Mouse (Mus musculus) gastrocnemius, postnatal 25 days (tissue): ENCODE data around the gene Dip2b. TPM values are rescaled to one million over a fixed set of nuclear protein-coding genes. Genes with fewer than 3 reads are reported as not detected.

Source experiments
- DNase-seq: peaks from one replicate; pipeline ENCODE4 v3.0.0; 2022
- total RNA-seq, 2 experiments: library from RNA; stranded (reverse); gene quantifications; 1 replicate in 1 of 2; 2 replicates in 1 of 2; pipeline ENCODE4 v1.2.3; 2021

Dip2b gene
- total RNA-seq, 2 experiments from 2014 or later = 7.4 to 7.7 TPM

DNA sequence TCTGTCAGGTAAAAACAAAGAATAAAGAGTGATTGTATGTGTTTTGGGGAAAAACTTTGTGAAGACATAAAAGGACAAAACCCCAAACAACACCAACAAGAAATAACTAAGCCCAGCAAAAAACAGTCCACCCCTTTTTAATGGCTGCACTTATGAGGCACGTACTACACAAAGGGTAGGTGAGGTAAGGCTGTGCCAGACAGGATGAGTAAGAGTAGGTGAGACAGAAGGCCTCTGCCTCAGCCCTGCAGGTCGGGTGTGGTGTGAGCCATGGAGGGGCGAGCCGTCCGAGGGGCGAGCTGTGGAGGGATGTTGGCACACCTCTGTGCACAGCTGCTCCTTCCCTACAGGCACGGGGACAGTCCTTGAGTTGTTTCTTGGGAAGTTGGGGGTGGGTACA is 12.5 kb downstream of the Dip2b start:
- DNase-seq = no peak

DNA sequence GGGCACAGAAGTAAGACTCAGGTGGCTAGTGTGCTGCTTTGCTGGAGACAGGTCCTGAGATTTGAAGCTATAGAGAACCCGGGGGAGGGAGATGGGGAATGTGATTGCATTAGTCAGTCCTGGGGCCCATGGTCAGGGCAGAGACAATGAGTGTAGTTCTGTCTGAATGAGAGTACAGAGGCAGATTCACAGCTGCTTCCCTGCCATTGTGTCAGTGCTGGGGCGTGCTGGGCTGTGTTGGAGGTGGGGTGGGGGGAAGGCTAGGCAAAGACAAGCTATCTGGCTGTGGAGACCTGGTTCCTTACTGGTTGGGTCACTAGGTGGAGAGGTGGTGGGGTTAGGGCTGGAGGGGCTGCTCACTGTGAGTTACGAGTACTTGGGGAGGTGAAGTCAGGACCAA is 14.3 kb downstream of the Dip2b start:
- DNase-seq = no peak

DNA sequence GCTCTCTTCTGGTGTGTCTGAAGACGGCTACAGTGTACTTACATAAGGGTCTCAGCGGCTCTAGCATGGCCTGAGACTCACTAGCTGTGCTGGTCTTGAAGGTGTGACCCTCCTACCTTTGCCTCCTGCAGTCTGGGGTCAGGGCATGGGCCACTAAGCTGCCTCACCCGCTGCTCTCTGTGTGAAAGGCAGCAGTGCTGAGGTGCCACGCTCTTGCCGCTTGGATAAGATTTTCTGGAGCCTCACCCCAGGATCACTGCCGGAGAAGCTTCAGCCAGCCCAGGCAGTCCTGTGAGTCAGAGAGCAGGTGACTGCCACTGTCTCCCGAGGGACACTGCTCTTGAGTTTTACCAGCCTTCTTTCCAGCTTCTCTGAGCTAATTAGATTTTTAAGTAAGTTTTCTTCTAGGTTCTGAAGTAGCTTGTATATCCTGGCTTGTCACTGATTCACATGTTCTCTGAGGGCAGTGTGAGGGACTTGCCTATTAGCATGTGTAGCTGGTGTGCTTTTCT is 18.0 kb downstream of the Dip2b start:
- DNase-seq = no peak

DNA sequence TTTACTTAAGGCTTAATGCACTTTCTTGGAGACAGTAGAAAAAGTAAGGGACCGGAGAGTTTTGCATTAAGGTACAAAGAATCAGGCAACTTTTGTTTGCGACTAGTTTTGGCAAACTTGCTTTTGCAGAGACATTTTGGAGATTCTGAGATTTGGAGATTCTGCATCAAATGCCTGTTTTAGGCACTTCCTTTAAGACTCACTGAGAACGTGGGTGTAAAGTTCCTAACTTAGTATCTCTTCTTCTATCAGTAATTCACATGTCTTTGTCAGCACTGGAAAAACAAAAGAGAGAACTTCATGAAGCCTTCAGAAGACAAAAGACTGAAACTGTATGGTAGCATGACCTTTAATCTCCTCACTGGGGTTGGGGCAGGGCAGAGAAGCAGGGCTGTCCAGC is 19.2 kb downstream of the Dip2b start:
- DNase-seq = no peak

DNA sequence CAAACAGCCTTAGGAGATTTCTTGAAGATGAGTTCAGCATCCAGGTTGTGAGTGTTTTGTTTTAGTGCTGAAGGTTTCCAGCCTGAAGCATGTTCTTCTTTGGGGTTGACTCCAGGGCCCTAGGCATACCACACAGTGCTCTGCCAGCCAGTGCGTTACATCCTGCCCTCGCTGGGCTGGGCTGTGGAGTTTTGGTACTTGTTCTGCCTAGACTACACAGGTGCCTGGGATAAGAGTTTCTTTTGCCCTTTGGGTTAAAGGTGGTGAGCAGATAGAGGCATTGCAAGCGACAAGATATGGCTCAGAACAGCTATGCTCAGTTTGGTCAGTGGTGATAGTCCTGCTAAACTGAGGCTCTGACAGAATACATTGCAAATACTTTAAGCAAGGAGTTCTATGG is 19.7 kb downstream of the Dip2b start:
- DNase-seq = no peak

DNA sequence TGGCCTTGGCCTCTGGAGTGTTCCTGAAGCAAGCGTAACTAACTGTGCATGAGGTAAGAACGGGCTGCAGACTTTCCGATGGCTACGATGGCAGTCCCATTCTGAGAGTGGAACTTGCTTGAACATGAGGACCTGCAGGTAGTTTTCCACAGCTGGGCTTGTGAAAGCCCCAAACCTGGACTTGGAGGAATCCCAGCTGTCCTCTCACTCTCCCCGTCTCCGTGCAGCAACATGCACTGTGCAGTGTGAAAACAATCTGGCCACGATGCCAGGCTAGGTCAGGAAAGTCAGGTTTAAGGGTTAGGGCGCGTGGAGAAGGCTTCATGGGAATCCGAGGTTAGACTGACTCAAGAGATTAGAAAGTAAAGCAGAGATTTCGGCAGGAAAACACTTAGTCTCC is 20.4 kb downstream of the Dip2b start:
- no peak for DNase-seq

DNA sequence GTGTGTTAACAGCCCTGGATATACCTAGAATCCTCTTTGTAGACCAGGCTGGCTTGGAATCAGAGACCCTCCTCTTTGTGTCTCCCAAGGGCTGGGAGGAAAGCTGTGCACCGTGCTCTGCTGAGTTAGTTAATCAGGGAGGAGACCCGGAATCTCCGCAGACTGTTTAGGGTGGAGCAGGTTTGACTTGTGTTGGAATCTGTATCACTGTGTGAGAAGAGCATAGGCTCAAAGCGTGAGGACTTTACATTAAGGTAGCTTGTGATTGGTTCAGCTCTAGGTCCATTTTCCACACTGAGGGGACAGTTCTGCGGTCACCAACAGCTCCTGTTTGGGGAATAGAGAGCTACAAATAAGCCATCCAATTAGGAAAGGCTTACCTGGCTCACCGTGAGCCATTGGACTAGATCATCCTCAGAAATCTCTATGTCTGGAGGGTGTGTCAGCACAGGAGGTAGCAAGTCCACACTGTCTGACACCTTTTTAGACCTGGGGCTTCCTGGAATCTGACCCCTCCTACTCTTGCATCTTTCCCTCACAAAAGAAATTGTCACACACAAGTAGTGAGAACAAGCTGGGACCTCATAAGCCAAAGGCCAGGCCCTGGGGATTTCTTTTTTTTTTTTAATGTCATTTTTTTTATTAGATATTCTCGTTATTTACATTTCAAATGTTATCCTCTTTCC is 21.3 kb downstream of the Dip2b start:
- DNase-seq = no peak

DNA sequence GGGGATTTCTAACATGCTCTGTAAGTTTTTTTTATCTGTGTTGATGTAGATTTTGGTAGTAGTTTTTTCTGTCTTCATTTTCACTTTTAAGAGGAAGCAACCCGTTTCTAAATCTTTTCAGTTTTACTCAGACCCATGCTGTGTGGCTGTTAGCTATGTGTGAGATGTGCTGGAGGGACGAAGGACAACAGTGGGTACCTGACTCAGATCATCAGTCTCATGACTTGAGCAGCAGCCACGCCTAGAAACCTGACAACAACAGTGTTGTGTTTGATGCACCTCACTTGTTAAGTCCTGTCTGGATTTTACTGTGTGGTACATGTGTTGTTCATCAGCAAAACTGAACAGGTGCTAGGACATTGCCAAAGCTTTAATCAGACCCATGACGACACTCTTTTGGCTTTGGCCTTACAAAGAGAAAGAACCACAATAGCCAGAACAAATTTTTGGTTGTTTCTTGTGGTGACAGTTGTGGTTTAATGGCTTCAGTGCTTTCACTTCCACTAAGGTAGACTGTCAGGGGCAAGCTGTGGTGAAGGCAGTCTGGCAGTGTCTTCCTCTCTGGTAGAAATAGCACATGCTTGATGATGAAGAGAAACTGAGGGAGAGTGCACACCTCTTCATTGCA is 22.2 kb downstream of the Dip2b start:
- no peak for DNase-seq

DNA sequence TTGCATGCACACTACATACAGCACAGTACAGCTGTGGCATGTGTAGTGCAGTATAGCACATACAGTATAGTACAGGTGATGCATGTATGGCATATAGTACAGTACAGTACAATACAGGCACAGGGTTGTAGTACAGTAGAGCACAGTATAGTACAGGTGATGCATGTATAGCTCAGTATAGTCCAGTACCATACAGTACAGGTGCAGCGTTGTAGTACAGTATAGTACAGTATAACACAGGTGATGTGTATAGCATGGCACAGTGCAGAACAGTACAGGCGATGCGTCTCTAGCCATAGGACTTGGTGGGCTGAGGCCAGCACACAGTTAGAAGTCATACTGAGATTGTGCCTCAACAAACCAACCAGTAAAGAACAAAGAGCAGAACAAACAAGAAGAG is 22.9 kb downstream of the Dip2b start:
- DNase-seq = no peak

DNA sequence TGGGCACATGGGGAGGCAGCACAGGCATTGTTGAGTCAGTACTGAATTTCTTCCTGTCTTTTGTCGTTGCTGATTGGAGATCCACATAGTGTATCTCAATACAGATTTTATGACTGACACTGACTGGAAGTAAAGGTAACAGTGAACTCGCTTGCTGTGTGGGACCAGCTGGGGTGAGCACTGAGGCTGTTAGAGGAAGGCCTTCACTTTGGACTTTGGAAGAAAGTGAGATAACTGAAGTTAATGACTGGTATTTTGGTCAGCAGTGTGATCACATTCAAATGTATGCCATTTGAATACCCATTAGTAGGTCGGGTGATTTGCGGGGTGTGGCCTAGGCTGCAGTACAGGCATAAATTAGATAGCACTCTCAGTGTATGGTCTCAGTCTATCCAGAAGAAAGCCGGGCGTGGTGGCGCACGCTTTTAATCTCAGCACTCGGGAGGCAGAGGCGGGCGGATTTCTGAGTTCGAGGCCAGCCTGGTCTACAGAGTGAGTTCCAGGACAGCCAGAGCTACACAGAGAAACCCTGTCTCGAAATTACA is 24.8 kb downstream of the Dip2b start:
- no peak for DNase-seq

DNA sequence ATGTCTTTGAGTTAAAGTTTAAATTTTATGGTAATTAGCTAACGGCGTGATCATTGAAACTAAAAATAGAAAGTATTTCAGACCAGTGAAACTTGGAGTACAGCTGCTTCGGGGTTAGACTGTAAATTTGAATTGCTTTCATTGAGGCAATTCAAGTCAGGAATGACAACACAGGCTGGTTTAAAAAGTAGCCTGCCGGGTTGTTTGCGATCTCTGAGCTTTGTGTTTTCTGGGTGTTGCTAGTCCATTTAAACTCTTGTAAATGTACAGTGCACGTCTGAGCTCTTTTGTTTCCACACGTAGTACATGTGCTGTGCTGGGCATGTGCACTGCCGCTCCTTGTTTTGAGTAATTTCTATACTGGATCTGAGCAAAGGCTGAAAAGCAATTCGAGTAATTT is 28.2 kb downstream of the Dip2b start:
- DNase-seq = no peak

DNA sequence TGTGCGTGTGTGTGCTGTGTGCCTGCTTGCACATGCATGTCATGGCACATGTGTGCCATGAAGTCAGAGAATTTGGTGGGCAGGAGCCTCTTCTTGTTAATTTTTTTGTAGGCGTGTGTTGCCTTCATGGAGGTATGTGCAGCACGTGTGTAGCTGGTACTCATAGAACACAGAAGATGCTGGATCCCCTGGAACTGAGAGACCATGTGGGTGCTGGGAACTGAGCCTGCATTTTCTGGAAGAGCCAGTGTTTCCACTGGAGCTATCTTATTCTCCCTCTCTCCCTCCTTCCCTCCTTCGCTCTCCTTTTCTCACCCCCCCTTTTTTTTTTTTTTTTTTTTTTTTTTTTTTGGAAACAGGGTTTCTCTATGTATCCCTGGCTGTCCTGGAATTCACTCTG is 30.6 kb downstream of the Dip2b start:
- DNase-seq = no peak

DNA sequence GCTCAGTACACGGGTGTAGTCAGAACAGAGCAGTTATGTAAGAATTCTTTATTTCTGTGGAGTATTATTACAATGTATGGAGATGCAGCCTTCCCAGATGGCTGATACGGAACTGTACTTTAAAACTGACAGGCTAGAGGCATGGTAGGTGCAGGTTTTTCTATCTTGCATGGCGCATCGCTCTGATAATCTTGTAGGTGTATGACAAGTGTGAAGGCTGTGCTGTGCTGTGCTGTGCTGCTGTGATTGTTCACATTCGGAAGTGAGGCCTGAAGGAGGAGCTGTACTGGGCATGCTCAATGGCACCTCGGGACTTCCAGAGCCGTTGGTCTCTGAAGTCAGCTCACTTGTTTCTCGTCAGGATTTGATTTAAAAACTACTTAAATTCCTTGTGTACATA is 31.6 kb downstream of the Dip2b start:
- no peak for DNase-seq

DNA sequence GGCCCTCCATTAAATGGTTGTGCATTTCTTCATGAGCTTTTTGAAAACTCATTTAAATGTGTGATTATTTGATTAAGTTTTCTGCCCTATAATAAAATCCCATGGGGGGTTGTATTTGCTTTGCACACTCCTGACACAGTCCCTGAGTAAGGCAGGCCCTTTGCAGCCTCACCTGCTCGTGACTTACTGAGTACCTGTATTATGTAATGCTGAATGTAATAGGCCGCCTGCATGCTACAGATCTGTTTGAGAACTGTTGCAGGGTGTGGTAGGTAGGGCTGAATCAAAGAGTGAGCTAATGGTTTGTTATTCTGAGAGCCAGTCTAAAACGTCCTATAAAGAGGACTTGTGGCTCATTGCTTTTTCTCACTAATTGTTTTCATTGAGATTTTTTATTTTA is 33.4 kb downstream of the Dip2b start:
- DNase-seq = no peak

DNA sequence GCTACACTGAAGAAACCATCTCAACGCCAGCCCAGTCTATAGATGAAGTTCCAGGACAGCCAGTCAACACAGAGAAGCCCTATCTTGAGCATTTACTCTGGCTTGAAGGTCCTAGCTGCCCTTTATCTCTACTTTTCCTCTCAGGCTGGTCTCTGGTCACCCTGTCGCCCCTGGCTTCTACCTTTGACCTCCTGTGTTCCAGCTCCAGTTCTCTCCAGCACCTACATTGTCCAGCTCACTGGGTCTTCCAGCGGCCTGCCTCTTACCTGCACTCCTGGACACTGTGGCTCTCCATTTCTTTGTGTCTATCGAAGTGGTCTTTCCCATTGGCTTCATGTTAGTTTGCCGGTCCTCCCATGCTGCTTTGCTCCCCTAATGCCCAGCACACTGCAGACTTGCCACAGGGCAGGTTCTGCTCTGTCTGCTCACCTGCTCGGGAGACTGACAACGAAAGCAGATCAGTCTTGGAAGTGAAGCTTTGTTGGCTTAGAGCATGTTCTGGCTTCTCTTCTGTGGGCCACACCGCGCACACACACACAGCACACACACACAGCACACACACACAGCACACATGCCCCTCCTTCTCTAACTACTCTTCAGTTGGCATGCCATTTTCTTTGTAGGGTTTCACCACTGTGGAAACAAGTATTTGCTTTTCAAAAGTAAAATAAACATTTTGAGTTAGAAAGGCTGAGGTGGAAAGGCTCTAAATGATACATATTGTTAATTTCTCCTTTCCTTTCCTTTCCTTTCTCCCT is 35.4 kb downstream of the Dip2b start:
- DNase-seq = no peak

DNA sequence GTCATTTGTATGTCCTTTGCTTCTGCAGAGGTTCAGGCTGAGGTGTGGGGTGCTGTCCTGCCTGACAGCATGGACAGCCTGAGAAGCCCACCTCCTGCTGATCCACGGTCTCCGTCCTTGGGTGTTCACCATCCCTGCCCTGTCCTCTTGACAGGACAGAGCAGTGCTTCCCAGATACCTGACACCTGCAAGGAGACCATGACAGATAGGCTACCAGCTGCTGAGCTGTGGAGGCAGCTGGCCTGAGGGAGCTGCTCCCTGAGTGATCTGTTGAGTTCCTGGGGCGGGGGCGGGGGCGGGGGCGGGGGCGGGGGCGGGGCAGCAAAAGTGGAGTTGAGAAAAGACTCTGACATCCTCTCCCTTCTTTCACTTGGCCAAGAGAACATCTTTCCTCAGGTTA is 36.3 kb downstream of the Dip2b start:
- DNase-seq = no peak

DNA sequence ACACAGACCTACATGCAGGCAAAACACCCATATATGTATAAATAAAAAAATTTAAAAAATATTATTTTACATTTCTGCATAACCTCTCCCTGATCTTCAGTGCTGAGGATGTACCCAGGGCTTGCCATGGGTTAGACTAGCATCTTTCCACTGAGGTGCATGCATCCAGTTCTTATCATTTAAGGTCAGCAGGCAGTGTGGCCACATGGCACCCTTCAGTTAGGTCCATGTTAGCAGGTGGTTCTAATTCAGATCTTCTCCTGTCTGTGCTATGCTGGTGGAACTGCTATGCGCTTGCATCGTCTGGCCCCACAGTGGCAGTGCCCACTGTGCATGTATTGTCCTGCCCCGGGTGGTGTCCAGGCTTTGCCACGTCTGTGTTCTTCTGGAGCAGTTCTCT is 37.9 kb downstream of the Dip2b start:
- no peak for DNase-seq

DNA sequence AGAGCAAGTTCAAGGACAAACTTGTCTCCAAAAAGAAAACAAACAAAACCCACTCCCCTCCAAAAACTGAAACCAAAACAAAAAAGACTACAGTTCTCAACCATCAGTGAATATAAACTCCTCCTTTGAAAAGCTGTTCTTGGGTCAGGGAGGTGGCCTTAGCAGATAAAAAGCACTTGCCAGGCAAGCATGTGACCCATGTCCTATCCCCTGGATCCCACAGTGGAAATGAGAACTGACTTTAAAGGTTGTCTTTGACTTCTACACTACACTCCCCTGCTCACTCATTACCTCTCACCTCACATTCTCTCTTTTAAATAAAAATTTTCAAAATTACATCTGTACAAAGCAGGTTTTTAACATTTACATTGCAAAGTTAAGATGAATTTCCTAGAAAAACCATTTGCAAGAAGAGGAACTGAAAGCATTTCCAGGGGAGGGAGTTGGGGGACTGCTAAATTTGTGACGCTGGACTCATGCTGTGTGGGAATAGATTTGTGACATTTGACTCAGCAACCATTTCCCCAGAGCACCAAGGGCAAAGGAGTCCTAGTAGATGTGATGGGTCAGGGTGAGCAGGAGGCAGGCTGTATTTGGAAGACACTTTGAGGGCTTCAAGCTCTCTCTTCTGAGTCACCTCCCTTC is 42.5 kb downstream of the Dip2b start:
- DNase-seq = no peak

DNA sequence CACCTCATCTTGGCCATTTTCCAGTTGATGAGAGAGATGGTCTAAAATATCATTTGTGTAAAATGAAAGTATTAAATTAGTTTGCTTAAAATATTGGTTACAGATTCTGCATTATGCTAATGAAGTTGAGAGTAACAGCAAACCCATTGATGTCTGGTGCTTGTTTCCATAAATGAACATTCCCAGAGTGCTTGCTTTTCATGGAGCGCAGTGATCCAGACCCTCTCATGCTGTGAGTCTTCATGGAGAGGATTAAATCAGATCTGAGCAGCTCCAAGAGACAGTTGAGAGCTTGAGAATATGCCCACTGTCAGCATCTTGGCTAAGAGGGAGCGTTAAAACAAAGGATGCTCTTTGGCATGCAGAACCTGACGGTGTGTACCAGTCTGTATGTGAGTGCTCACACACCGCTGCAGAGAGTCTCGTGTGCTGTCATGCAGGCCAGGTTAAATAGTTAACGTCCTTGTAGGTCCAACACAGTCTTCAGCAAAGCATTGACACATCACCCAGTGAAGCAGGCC is 43.1 kb downstream of the Dip2b start:
- no peak for DNase-seq

DNA sequence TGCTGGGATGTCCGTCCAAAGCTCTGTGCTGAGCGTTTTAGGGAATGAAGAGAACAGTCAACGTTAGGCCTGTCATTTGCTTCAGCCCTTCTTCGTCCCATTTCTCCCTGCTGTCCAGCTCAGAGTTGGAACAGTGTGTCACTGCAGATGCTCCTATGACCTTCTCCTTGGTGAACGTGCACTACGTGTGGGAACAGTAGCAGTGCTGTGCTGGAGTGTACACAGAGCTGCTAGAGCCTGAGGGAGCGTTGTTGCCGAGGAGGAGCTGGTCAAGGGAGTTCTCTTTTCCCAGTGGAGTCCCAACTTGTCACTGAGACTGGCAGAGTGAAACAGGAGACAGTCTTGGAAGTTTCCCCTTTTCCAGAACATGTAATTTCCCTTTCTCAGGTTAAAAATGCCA is 43.6 kb downstream of the Dip2b start:
- no peak for DNase-seq

DNA sequence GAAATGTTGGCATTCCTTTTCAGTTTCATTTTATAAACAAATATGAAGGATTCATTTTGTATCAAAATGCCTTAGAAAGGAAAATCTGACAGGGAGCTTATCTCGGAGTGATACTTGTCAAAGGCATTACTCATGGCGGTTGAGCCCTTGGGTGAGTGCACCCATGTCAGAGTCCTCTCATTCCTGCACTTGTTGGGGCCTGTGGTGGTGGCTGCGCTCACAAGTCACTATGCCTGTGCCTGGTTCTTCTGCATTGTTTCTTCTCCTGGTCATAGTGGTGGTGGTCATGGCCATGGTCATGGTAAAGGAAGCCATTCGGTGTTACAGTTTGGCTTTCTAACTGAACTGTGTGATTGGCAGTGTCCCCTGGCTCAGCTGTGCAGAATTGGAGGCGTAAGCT is 44.3 kb downstream of the Dip2b start:
- DNase-seq = no peak

DNA sequence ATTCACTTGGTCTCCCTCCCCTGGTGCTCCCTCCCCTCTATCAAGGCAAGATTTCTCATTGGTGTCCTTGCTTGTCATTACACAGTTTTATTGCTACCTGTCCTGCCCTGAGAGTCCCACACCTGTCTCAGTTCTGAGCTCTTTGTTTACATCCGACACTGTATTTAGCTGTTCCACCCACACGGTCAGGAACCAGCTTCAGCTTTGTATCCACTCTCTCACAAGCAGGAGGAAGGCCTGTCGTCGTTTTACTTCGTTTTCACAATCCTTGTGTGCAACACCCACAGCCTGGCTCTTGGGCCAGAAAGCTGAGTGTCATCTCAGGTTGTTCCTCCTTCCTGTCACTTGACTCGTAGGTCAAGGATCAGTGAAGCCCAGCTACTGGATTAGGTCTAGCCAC is 45.4 kb downstream of the Dip2b start:
- no peak for DNase-seq
